Mouse (Mus musculus): ENCODE measurements around the gene Gfm2. TPM values are rescaled to one million over a fixed set of nuclear protein-coding genes. Genes with fewer than 3 reads are reported as not detected.

Gene Gfm2
- polyA plus RNA-seq, 1 experiment from 2014 or later = 31.1 TPM

GRCm38 (mm10) chr13:97145834-97146233, 8.1 kb downstream of the Gfm2 start:
- no peak overlapping the region for H3K4me3 ChIP-seq
- H3K4me2 ChIP-seq (replicated peaks) = no peak overlapping the region
- H3K9me3 ChIP-seq = no peaks in the 10 kb centered on the region
- peaks cover 59% of the 10 kb centered on the region for H3K36me3 ChIP-seq
- H3K9ac ChIP-seq = no peak overlapping the region
- 58% methylated on average over 4 of the region's 4 CpGs for WGBS
- H3K4me1 ChIP-seq = no peaks in the 10 kb centered on the region
- H3K27me3 ChIP-seq = no peaks in the 10 kb centered on the region
- ATAC-seq (ENCODE audit: low FRiP score, low read depth) = no peak
- H3K27ac ChIP-seq = no peak overlapping the region

GRCm38 (mm10) chr13:97175520-97176264, 38.0 kb downstream of the Gfm2 start:
- H3K9me3 ChIP-seq = no peaks in the 10 kb centered on the region
- no peak overlapping the region for H3K4me3 ChIP-seq
- H3K27ac ChIP-seq = no peak overlapping the region
- H3K36me3 ChIP-seq = peaks cover 82% of the 10 kb centered on the region
- ATAC-seq (ENCODE audit: low FRiP score, low read depth) = no peak
- 80% methylated on average over 10 of the region's 10 CpGs for WGBS
- H3K9ac ChIP-seq = no peak overlapping the region
- H3K4me1 ChIP-seq = no peaks in the 10 kb centered on the region
- H3K27me3 ChIP-seq = no peaks in the 10 kb centered on the region
- H3K4me2 ChIP-seq (replicated peaks) = no peak overlapping the region

- Histone ChIP-seq H3K9me3 (no peaks in the 10 kb centered on the region), H3K27ac (no peak overlapping the region), H3K4me1 (no peaks in the 10 kb centered on the region), H3K27me3 (no peaks in the 10 kb centered on the region), H3K9ac (no peak overlapping the region), H3K4me3 (no peak overlapping the region), H3K4me2 (replicated peaks) (no peak overlapping the region), H3K36me3 (peaks cover 86% of the 10 kb centered on the region)
- WGBS = 87% methylated on average over 5 of the region's 5 CpGs
- ATAC-seq (ENCODE audit: low FRiP score, low read depth) = no peak
Measured at GRCm38 (mm10) chr13:97176731-97177130, 39.0 kb downstream of the Gfm2 start.

- Histone ChIP-seq H3K27me3 (no peaks in the 10 kb centered on the region), H3K9me3 (no peaks in the 10 kb centered on the region), H3K4me3 (no peak overlapping the region), H3K27ac (no peak overlapping the region), H3K36me3 (peaks cover 83% of the 10 kb centered on the region), H3K4me2 (replicated peaks) (no peak overlapping the region), H3K4me1 (no peaks in the 10 kb centered on the region), H3K9ac (no peak overlapping the region)
- WGBS = 84% methylated on average over 7 of the region's 7 CpGs
- no peak for ATAC-seq (ENCODE audit: low FRiP score, low read depth)
Measured at GRCm38 (mm10) chr13:97178943-97179342, 41.2 kb downstream of the Gfm2 start.

GRCm38 (mm10) chr13:97180113-97180828, 42.5 kb downstream of the Gfm2 start:
- Histone ChIP-seq H3K4me2 (replicated peaks) (no peak overlapping the region), H3K36me3 (peaks cover 77% of the 10 kb centered on the region), H3K9me3 (no peaks in the 10 kb centered on the region), H3K27ac (no peak overlapping the region), H3K27me3 (no peaks in the 10 kb centered on the region), H3K4me3 (no peak overlapping the region), H3K4me1 (no peaks in the 10 kb centered on the region), H3K9ac (no peak overlapping the region)
- ATAC-seq (ENCODE audit: low FRiP score, low read depth) = no peak
- WGBS = 82% methylated on average over 6 of the region's 6 CpGs

- 65% methylated on average over 4 of the region's 4 CpGs for WGBS
Measured at GRCm38 (mm10) chr13:97182821-97183220, 45.1 kb downstream of the Gfm2 start.

GRCm38 (mm10) chr13:97184168-97184567, 46.4 kb downstream of the Gfm2 start:
- Histone ChIP-seq H3K27me3 (no peaks in the 10 kb centered on the region), H3K36me3 (peaks cover 55% of the 10 kb centered on the region), H3K4me1 (no peaks in the 10 kb centered on the region), H3K4me3 (no peak overlapping the region), H3K9me3 (no peaks in the 10 kb centered on the region), H3K9ac (no peak overlapping the region), H3K27ac (no peak overlapping the region), H3K4me2 (replicated peaks) (no peak overlapping the region)
- WGBS = 95% methylated on average over 2 of the region's 2 CpGs
- no peak for ATAC-seq (ENCODE audit: low FRiP score, low read depth)

More at GRCm38 (mm10) chr13:97182821-97183220, 45.1 kb downstream of the Gfm2 start:
- Histone ChIP-seq H3K27me3 (no peaks in the 10 kb centered on the region), H3K9ac (no peak overlapping the region), H3K9me3 (no peaks in the 10 kb centered on the region), H3K4me2 (replicated peaks) (no peak overlapping the region), H3K4me1 (no peaks in the 10 kb centered on the region), H3K27ac (no peak overlapping the region; the same call in 1 of the 2 replicates), H3K36me3 (peaks cover 63% of the 10 kb centered on the region), H3K4me3 (no peak overlapping the region)
- ATAC-seq (ENCODE audit: low FRiP score, low read depth) = no peak

- 77% methylated on average over 5 of the region's 5 CpGs for WGBS
- no peak overlapping the region for H3K4me3 ChIP-seq
- ATAC-seq (ENCODE audit: low FRiP score, low read depth) = no peak
- H3K9me3 ChIP-seq = no peaks in the 10 kb centered on the region
- H3K36me3 ChIP-seq = peaks cover 50% of the 10 kb centered on the region
- H3K27me3 ChIP-seq = no peaks in the 10 kb centered on the region
- no peak overlapping the region for H3K9ac ChIP-seq
- no peaks in the 10 kb centered on the region for H3K4me1 ChIP-seq
- no peak overlapping the region for H3K4me2 ChIP-seq (replicated peaks)
- H3K27ac ChIP-seq = no peak overlapping the region
Measured at GRCm38 (mm10) chr13:97184656-97185055, 46.9 kb downstream of the Gfm2 start.

GRCm38 (mm10) chr13:97186346-97186745, 48.6 kb downstream of the Gfm2 start:
- WGBS = 81% methylated on average over 4 of the region's 4 CpGs
- Histone ChIP-seq H3K27me3 (no peaks in the 10 kb centered on the region), H3K9me3 (no peaks in the 10 kb centered on the region), H3K4me2 (replicated peaks) (no peak overlapping the region), H3K27ac (no peak overlapping the region), H3K4me1 (no peaks in the 10 kb centered on the region), H3K4me3 (no peak overlapping the region), H3K9ac (no peak overlapping the region), H3K36me3 (peaks cover 39% of the 10 kb centered on the region)
- ATAC-seq (ENCODE audit: low FRiP score, low read depth) = no peak

- no peaks in the 10 kb centered on the region for H3K4me1 ChIP-seq
- no peak overlapping the region for H3K9ac ChIP-seq
- H3K36me3 ChIP-seq = peaks cover 36% of the 10 kb centered on the region
- no peak overlapping the region for H3K4me2 ChIP-seq (replicated peaks)
- ATAC-seq (ENCODE audit: low FRiP score, low read depth) = no peak
- no peaks in the 10 kb centered on the region for H3K27me3 ChIP-seq
- H3K4me3 ChIP-seq = no peak overlapping the region
- no peaks in the 10 kb centered on the region for H3K9me3 ChIP-seq
- no peak overlapping the region for H3K27ac ChIP-seq
- 86% methylated on average over 5 of the region's 5 CpGs for WGBS
Measured at GRCm38 (mm10) chr13:97187693-97188092, 50.0 kb downstream of the Gfm2 start.

GRCm38 (mm10) chr13:97192649-97193048, 54.9 kb downstream of the Gfm2 start:
- Histone ChIP-seq H3K9ac (no peak overlapping the region), H3K4me2 (replicated peaks) (no peak overlapping the region), H3K27ac (no peak overlapping the region), H3K36me3 (0 out of 2 replicates have a peak, but pooled peaks cover 8% of the 10 kb centered on the region), H3K27me3 (no peaks in the 10 kb centered on the region), H3K4me1 (peaks cover 14% of the 10 kb centered on the region; the same call in 1 of the 2 replicates), H3K4me3 (no peak overlapping the region), H3K9me3 (no peaks in the 10 kb centered on the region)
- WGBS = 89% methylated on average over 11 of the region's 11 CpGs
- ATAC-seq (ENCODE audit: low FRiP score, low read depth) = no peak

GRCm38 (mm10) chr13:97193420-97193819, 55.7 kb downstream of the Gfm2 start:
- Histone ChIP-seq H3K9me3 (no peaks in the 10 kb centered on the region), H3K27me3 (no peaks in the 10 kb centered on the region), H3K4me1 (peaks cover 16% of the 10 kb centered on the region; the same call in 1 of the 2 replicates), H3K36me3 (0 out of 2 replicates have a peak, but pooled peaks cover 6% of the 10 kb centered on the region), H3K27ac (no peak overlapping the region), H3K9ac (no peak overlapping the region), H3K4me2 (replicated peaks) (no peak overlapping the region), H3K4me3 (no peak overlapping the region)
- no peak for ATAC-seq (ENCODE audit: low FRiP score, low read depth)
- WGBS = 55% methylated on average over 7 of the region's 7 CpGs
